Mouse (Mus musculus) heart, postnatal 0 days (tissue): ENCODE data around the gene Fndc7. TPM values are rescaled to one million over a fixed set of nuclear protein-coding genes. Genes with fewer than 3 reads are reported as not detected.

Experiments
- ATAC-seq: fragments of 200-750 bp; cut with Nextera tagmentation; 2 replicates; pipeline ENCODE4 v1.8.0; 2017; ENCODE audit warnings: low read depth, moderate number of reproducible peaks, moderate library complexity; ENCODE audit not compliant: insufficient read depth
- DNase-seq: peaks from one replicate; pipeline ENCODE4 v3.0.0-alpha.2; 2016; ENCODE audit warnings: low spot score
- H3K27ac ChIP-seq: fragments of 300-500 bp; sonication (generic); 2 replicates; pipeline ENCODE4 v1.5.1; 2014; ENCODE audit warnings: low read depth, mild to moderate bottlenecking
- H3K27me3 ChIP-seq: fragments of 300-500 bp; sonication (generic); 2 replicates; pipeline ENCODE4 v1.6.1; 2014; ENCODE audit warnings: low read length, mixed read lengths; ENCODE audit not compliant: control insufficient read depth, insufficient read depth
- H3K36me3 ChIP-seq: fragments of 300-500 bp; sonication (generic); replicated peaks from 2 replicates; pipeline ENCODE4 v1.6.1; 2014; ENCODE audit warnings: low read length, mixed read lengths; ENCODE audit not compliant: control insufficient read depth, insufficient read depth
- H3K4me1 ChIP-seq: fragments of 300-500 bp; sonication (generic); 2 replicates; pipeline ENCODE4 v1.6.1; 2014; ENCODE audit warnings: antibody characterized with exemption; ENCODE audit not compliant: control insufficient read depth, insufficient read depth
- H3K4me2 ChIP-seq: fragments of 300-500 bp; sonication (generic); 2 replicates; pipeline ENCODE4 v1.6.1; 2014; ENCODE audit warnings: low read depth, mild to moderate bottlenecking, low read length, moderate library complexity
- H3K4me3 ChIP-seq: fragments of 300-500 bp; sonication (generic); 2 replicates; pipeline ENCODE4 v1.5.1; 2014; ENCODE audit warnings: low read depth, low read length
- H3K9ac ChIP-seq: fragments of 300-500 bp; sonication (generic); replicated peaks from 2 replicates; pipeline ENCODE4 v1.6.1; 2014; ENCODE audit warnings: low read depth, low read length, mixed read lengths
- H3K9me3 ChIP-seq: fragments of 300-500 bp; sonication (generic); replicated peaks from 2 replicates; pipeline ENCODE4 v1.6.1; 2016; ENCODE audit warnings: low read length; ENCODE audit not compliant: control insufficient read depth
- CTCF ChIP-seq: IDR thresholded peaks from 2 replicates; pipeline ENCODE4 v1.5.1; 2016; ENCODE audit warnings: antibody characterized with exemption, control low read depth, low read depth
- EP300 ChIP-seq: IDR thresholded peaks from 2 replicates; pipeline ENCODE4 v1.6.1; 2016; ENCODE audit warnings: antibody characterized with exemption, low read depth
- WGBS: fragments of 180-500 bp; shearing (Covaris S2); extraction: QIAGEN DNeasy Blood & Tissue Kit; methylation state at CpG from one replicate; pipeline ENCODE4 v1.1.7; 2014; 5-methylcytosine and 5-hydroxymethylcytosine counted together
- polyA plus RNA-seq: library from polyadenylated mRNA; unstranded; fragments of >200 nt; fragmentation: Nextera tagmentation; extraction: Ambion mirVana; gene quantifications from 2 replicates; pipeline ENCODE4 v1.2.1, GENCODE M21; 2015
- total RNA-seq: library from RNA; depleted of rRNA; stranded (reverse); fragments of >200 nt; gene quantifications from 2 replicates; pipeline ENCODE4 v1.2.3, GENCODE M21; 2014; ENCODE audit warnings: low replicate concordance

Fndc7 gene
- total and polyA plus RNA-seq, 2 experiments from 2014 or later = not detected

- Histone ChIP-seq H3K9me3 (no peaks in the 10 kb centered on the region), H3K4me2 (no peak overlapping the region), H3K27me3 (no peaks in the 10 kb centered on the region), H3K9ac (no peak overlapping the region), H3K4me3 (no peak overlapping the region), H3K36me3 (no peaks in the 10 kb centered on the region), H3K4me1 (peaks cover 4% of the 10 kb centered on the region), H3K27ac (no peak overlapping the region)
- TF ChIP-seq EP300 (no peak), CTCF (no peak)
- ATAC-seq (no peak), DNase-seq (no peak)
- WGBS = 69% methylated on average over 6 of the region's 6 CpGs
Measured at GRCm38 (mm10) chr3:108844026-108844425, 45.8 kb downstream of the Fndc7 start.

- H3K4me1 ChIP-seq = peaks cover 11% of the 10 kb centered on the region
- H3K4me3 ChIP-seq = no peak overlapping the region
Measured at GRCm38 (mm10) chr3:108840716-108841054, 49.1 kb downstream of the Fndc7 start.

GRCm38 (mm10) chr3:108840000-108840715 is 49.6 kb downstream of the Fndc7 start, which contains the start of gene Stxbp3:
Gene Stxbp3 (minus strand): TSS chr3:108840526.
- peak; percentile 98 for DNase-seq
- Histone ChIP-seq H3K9ac (peak within 1 kb of the TSS; percentile 83), H3K27me3 (no peaks in the 10 kb centered on the region), H3K27ac (peak within 1 kb of the TSS; percentile 97), H3K4me2 (peak within 1 kb of the TSS; percentile 64), H3K4me1 (peaks cover 11% of the 10 kb centered on the region), H3K4me3 (peak within 1 kb of the TSS; percentile 96), H3K9me3 (no peaks in the 10 kb centered on the region), H3K36me3 (peaks cover 4% of the 10 kb centered on the region; the same call in 1 of the 2 replicates)
- under 1% methylated on average over 56 of the region's 56 CpGs for WGBS
- ATAC-seq = peak; percentile 99
- TF ChIP-seq EP300 (no peak), CTCF (peak; percentile 93)

More at GRCm38 (mm10) chr3:108840716-108841054, 49.1 kb downstream of the Fndc7 start:
- no peak for TF ChIP-seq EP300
- TF ChIP-seq CTCF = no peak
- Histone ChIP-seq H3K27me3 (no peaks in the 10 kb centered on the region), H3K4me2 (no peak overlapping the region), H3K9ac (no peak overlapping the region), H3K9me3 (no peaks in the 10 kb centered on the region), H3K36me3 (peaks cover 4% of the 10 kb centered on the region; the same call in 1 of the 2 replicates), H3K27ac (no peak overlapping the region)
- DNase-seq (no peak), ATAC-seq (no peak)
- WGBS = 57% methylated on average over 4 of the region's 4 CpGs

- H3K9ac ChIP-seq = peak overlapping the region; percentile 83
- ATAC-seq (no peak), DNase-seq (no peak)
- peaks cover 11% of the 10 kb centered on the region for H3K4me1 ChIP-seq
- H3K9me3 ChIP-seq = no peaks in the 10 kb centered on the region
- no peak for TF ChIP-seq EP300
- no peak for TF ChIP-seq CTCF
- H3K4me3 ChIP-seq = peak overlapping the region; percentile 96
- H3K27me3 ChIP-seq = no peaks in the 10 kb centered on the region
- H3K36me3 ChIP-seq = peaks cover 4% of the 10 kb centered on the region; the same call in 1 of the 2 replicates
- peak overlapping the region; percentile 64 for H3K4me2 ChIP-seq
- WGBS = 2% methylated on average over 8 of the region's 8 CpGs
- peak overlapping the region; percentile 97 for H3K27ac ChIP-seq
Measured at GRCm38 (mm10) chr3:108839647-108839999, 50.2 kb downstream of the Fndc7 start.

GRCm38 (mm10) chr3:108838980-108839379 is 50.8 kb downstream of the Fndc7 start:
- Histone ChIP-seq H3K4me1 (peaks cover 11% of the 10 kb centered on the region), H3K9me3 (no peaks in the 10 kb centered on the region), H3K9ac (no peak overlapping the region), H3K27me3 (no peaks in the 10 kb centered on the region), H3K4me3 (peak overlapping the region; percentile 96), H3K4me2 (peak overlapping the region; percentile 64), H3K36me3 (peaks cover 4% of the 10 kb centered on the region; the same call in 1 of the 2 replicates), H3K27ac (no peak overlapping the region)
- TF ChIP-seq CTCF (no peak), EP300 (no peak)
- DNase-seq = no peak
- WGBS = 67% methylated on average over 7 of the region's 7 CpGs
- ATAC-seq = no peak
